In the genomic region with DNA sequence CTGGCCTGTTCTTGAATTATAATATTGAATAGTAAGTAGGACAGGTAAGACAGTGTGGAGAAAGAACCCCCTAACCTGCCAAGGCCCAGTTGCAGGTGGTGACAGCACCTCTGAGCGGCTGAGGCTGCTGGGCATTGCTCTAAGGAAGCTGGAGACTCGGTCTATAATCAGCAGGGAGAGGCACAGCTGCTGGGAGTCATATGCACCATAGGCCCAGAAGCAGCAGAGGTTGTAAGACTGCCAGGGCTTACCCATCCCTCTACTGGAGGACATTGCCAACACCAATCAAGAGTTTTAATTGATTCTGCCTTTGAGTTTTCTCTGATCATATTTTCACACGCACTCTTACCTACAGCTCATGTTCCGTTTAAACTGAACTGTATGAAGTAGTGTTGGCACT, we compare ENCODE assay signal across 15 mouse cellular contexts.
"Had no signal": no experiment of that assay in that cellular context is flagged by ENCODE, and none has a peak within 500 bp of the region (broad histone marks: within the 10 kb centered on the region; RNA-seq: fewer than 3 reads in every experiment).

No protein-coding gene starts in this region.

- H3K27ac ChIP-seq: layer of hippocampus, adult 2 months; limb, embryonic 10.5 days; liver, embryonic 15.5 days; midbrain, embryonic 10.5 days; neural tube, embryonic 15.5 days had no signal

- ATAC-seq: lung, postnatal 0 days had no signal

- H3K27me3 ChIP-seq: liver, embryonic 15.5 days; neural tube, embryonic 15.5 days had no signal

- H3K36me3 ChIP-seq: limb, embryonic 10.5 days; liver, embryonic 15.5 days; midbrain, embryonic 10.5 days; neural tube, embryonic 15.5 days had no signal

- H3K4me2 ChIP-seq: liver, embryonic 11.5 days; liver, embryonic 15.5 days; neural tube, embryonic 15.5 days had no signal

- H3K4me1 ChIP-seq: liver, embryonic 15.5 days; midbrain, embryonic 10.5 days; neural tube, embryonic 15.5 days had no signal

- H3K4me3 ChIP-seq: layer of hippocampus, adult 2 months; limb, embryonic 10.5 days; liver, embryonic 15.5 days; midbrain, embryonic 10.5 days; myocyte; neural tube, embryonic 15.5 days had no signal

- H3K9me3 ChIP-seq: limb, embryonic 10.5 days; liver, embryonic 15.5 days; midbrain, embryonic 10.5 days; neural tube, embryonic 15.5 days had no signal

- DNase-seq: kidney, adult 18-20 months; kidney, postnatal 10 days; kidney, postnatal 4 days; lung, adult 2 months; lung, postnatal 36 days; right cerebral cortex, postnatal 14 days; thymus, postnatal 36 days had no signal

- H3K9ac ChIP-seq: liver, embryonic 15.5 days; neural tube, embryonic 15.5 days had no signal
